Mouse (Mus musculus): ENCODE data around the gene Rhno1.
A peak's percentile ranks its signal among the peaks of the same experiment; 100 is the strongest.
"Not testable (repeated sequence)": the region's sequence is repeated elsewhere in the genome, so short reads cannot be mapped to it uniquely, and the experiment has no call there.

Rhno1 gene

GRCm38 (mm10) chr6:128362381-128363006, at the start of gene Rhno1, which contains the start of gene Foxm1:
Gene Rhno1, minus strand, starts transcription at chr6:128362911.
Gene Foxm1, plus strand, starts transcription at chr6:128362967.
- peak; percentile 85 for DNase-seq (ENCODE audit: low read depth, low spot score)

GRCm38 (mm10) chr6:128411115-128411514, 48.4 kb upstream of the Rhno1 start:
- peak; percentile 73 for DNase-seq (ENCODE audit: low read depth, low spot score)

GRCm38 (mm10) chr6:128410305-128410704, 47.6 kb upstream of the Rhno1 start:
- no peak for DNase-seq (ENCODE audit: low read depth, low spot score)

- no peak for DNase-seq (ENCODE audit: low read depth, low spot score)
Measured at GRCm38 (mm10) chr6:128408544-128409125, 45.9 kb upstream of the Rhno1 start.

GRCm38 (mm10) chr6:128404708-128405107, 42.0 kb upstream of the Rhno1 start:
- DNase-seq (ENCODE audit: low read depth, low spot score) = no peak

- peak; percentile 32 for DNase-seq (ENCODE audit: low read depth, low spot score)
Measured at GRCm38 (mm10) chr6:128399421-128400185, 36.9 kb upstream of the Rhno1 start.

- DNase-seq (ENCODE audit: low read depth, low spot score) = no peak
Measured at GRCm38 (mm10) chr6:128398996-128399395, 36.3 kb upstream of the Rhno1 start, which contains the start of gene Nrip2. Gene Nrip2, plus strand, starts transcription at chr6:128399296.

GRCm38 (mm10) chr6:128397574-128398261, 35.0 kb upstream of the Rhno1 start:
- no peak for DNase-seq (ENCODE audit: low read depth, low spot score)

GRCm38 (mm10) chr6:128390683-128391082, 28.0 kb upstream of the Rhno1 start:
- no peak for DNase-seq (ENCODE audit: low read depth, low spot score)

GRCm38 (mm10) chr6:128389185-128389584, 26.5 kb upstream of the Rhno1 start:
- no peak for DNase-seq (ENCODE audit: low read depth, low spot score)

- DNase-seq (ENCODE audit: low read depth, low spot score) = no peak
Measured at GRCm38 (mm10) chr6:128385026-128385425, 22.3 kb upstream of the Rhno1 start.

GRCm38 (mm10) chr6:128383752-128384151, 21.0 kb upstream of the Rhno1 start:
- DNase-seq (ENCODE audit: low read depth, low spot score) = no peak

GRCm38 (mm10) chr6:128381254-128381653, 18.5 kb upstream of the Rhno1 start:
- no peak for DNase-seq (ENCODE audit: low read depth, low spot score)

- DNase-seq (ENCODE audit: low read depth, low spot score) = not testable (repeated sequence)
Measured at GRCm38 (mm10) chr6:128380594-128381167, 18.0 kb upstream of the Rhno1 start.

- DNase-seq (ENCODE audit: low read depth, low spot score) = no peak
Measured at GRCm38 (mm10) chr6:128379636-128380035, 16.9 kb upstream of the Rhno1 start.

- DNase-seq (ENCODE audit: low read depth, low spot score) = no peak
Measured at GRCm38 (mm10) chr6:128376371-128377085, 13.8 kb upstream of the Rhno1 start.

- no peak for DNase-seq (ENCODE audit: low read depth, low spot score)
Measured at GRCm38 (mm10) chr6:128375192-128375591, 12.5 kb upstream of the Rhno1 start, which contains the start of the genes Tex52 and Gm44596. Gene Tex52, plus strand, starts transcription at chr6:128375456. Gene Gm44596, plus strand, starts transcription at chr6:128375503.

GRCm38 (mm10) chr6:128370040-128370439, 7.3 kb upstream of the Rhno1 start:
- DNase-seq (ENCODE audit: low read depth, low spot score) = no peak

- DNase-seq (ENCODE audit: low read depth, low spot score) = no peak
Measured at GRCm38 (mm10) chr6:128366466-128366865, 3.8 kb upstream of the Rhno1 start.

GRCm38 (mm10) chr6:128364721-128365120, 2.0 kb upstream of the Rhno1 start:
- no peak for DNase-seq (ENCODE audit: low read depth, low spot score)
